Mouse (Mus musculus) heart, adult 2 months (tissue): ENCODE data around the gene Thbs4.

Experiments
- CTCF ChIP-seq: fragments of 200-600 bp; IDR thresholded peaks from 2 replicates; pipeline ENCODE4 v1.8.1; 2022; ENCODE audit warnings: antibody characterized with exemption, mild to moderate bottlenecking, moderate library complexity
- POLR2A ChIP-seq: fragments of 200-500 bp; IDR thresholded peaks from 2 replicates; pipeline ENCODE4 v1.6.1; 2011; ENCODE audit warnings: mild to moderate bottlenecking, low read depth, low read length, control low read depth; ENCODE audit not compliant: insufficient read depth

DNA sequence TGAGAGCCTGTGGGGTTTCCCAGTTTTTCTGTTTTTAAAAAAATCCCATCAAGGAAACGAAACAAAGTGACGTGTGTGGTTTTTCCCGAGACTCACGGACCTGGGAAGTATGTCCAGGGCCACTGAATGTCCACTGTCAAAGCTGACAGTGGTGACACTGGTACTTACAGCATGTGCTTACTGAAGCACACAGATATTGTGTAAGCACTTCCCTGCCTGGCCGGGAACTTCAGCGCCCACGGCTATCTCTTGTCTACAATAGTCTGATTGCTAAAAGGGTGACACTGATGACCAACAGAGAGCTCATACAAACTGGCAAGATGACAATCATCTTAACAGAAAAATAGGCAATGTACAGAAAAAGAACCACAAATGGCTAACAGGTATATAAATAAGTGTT, 3.1 kb downstream of the Thbs4 start:
- TF ChIP-seq CTCF = no peak
- TF ChIP-seq POLR2A = no peak
